14 mouse cellular contexts compared by ENCODE assay signal in genomic region chr7:127166501-127166900, GRCm38 (mm10). TPM values are rescaled to one million over a fixed set of nuclear protein-coding genes. Genes with fewer than 3 reads are reported as not detected.
"Had no signal": no experiment of that assay in that cellular context is flagged by ENCODE, and none has a peak within 500 bp of the region (broad histone marks: within the 10 kb centered on the region; RNA-seq: fewer than 3 reads in every experiment).

No protein-coding gene starts in this region.

- H3K4me2 ChIP-seq: kidney, embryonic 15.5 days; liver, embryonic 12.5 days; lung, embryonic 14.5 days; midbrain, embryonic 13.5 days; neural tube, embryonic 12.5 days; stomach, embryonic 15.5 days had no signal

- H3K27ac ChIP-seq: kidney, embryonic 15.5 days; left cerebral cortex, adult 2 months; limb, embryonic 10.5 days; liver, embryonic 12.5 days; midbrain, embryonic 13.5 days; neural tube, embryonic 12.5 days; stomach, embryonic 15.5 days had no signal

- DNase-seq: kidney, adult 2 months; kidney, postnatal 14 days; lung, embryonic 14.5 days; lung, postnatal 10 days; thymus, adult 2 months; thymus, postnatal 4 days had no signal

- ATAC-seq: liver, embryonic 12.5 days; midbrain, embryonic 13.5 days had no signal

- H3K4me1 ChIP-seq: kidney, embryonic 15.5 days; limb, embryonic 10.5 days; midbrain, embryonic 13.5 days; neural tube, embryonic 12.5 days; stomach, embryonic 15.5 days had no signal

- H3K9ac ChIP-seq: kidney, embryonic 15.5 days; liver, embryonic 12.5 days; lung, embryonic 14.5 days; midbrain, embryonic 13.5 days; neural tube, embryonic 12.5 days; stomach, embryonic 15.5 days had no signal

- H3K27me3 ChIP-seq: kidney, embryonic 15.5 days; midbrain, embryonic 13.5 days; neural tube, embryonic 12.5 days; stomach, embryonic 15.5 days had no signal

- H3K4me3 ChIP-seq: kidney, embryonic 15.5 days; left cerebral cortex, adult 2 months; limb, embryonic 10.5 days; liver, embryonic 12.5 days; midbrain, embryonic 13.5 days; myocyte; neural tube, embryonic 12.5 days; stomach, embryonic 15.5 days had no signal

- H3K36me3 ChIP-seq: kidney, embryonic 15.5 days; limb, embryonic 10.5 days; liver, embryonic 12.5 days; midbrain, embryonic 13.5 days; neural tube, embryonic 12.5 days; stomach, embryonic 15.5 days had no signal

- H3K9me3 ChIP-seq: kidney, embryonic 15.5 days; limb, embryonic 10.5 days; liver, embryonic 12.5 days; midbrain, embryonic 13.5 days; neural tube, embryonic 12.5 days; stomach, embryonic 15.5 days had no signal

RNA-seq across cellular contexts. Expression of gene Spn, which starts 28.9 kb away (rescaled TPM):
- polyA plus RNA-seq: lung, embryonic 14.5 days had no signal
